Mouse (Mus musculus): Measurements from ENCODE around the gene 1700016C15Rik.

The 1700016C15Rik gene

GRCm38 (mm10) chr1:177716448-177716847 lies 13.2 kb upstream of the 1700016C15Rik start:
- in situ Hi-C loops (cut with MseI, MboI), result no loop called here

GRCm38 (mm10) chr1:177717057-177717835 lies 12.4 kb upstream of the 1700016C15Rik start:
- in situ Hi-C loops (cut with MseI, MboI), result no loop called here

- in situ Hi-C loops (cut with MseI, MboI), result no loop called here
These were observed 11.1 kb upstream of the 1700016C15Rik start for GRCm38 (mm10) chr1:177718340-177719028.

GRCm38 (mm10) chr1:177719029-177719427 lies 10.6 kb upstream of the 1700016C15Rik start:
- in situ Hi-C loops (cut with MseI, MboI), result no loop called here

- in situ Hi-C loops (cut with MseI, MboI), result no loop called here
These were observed 5.8 kb upstream of the 1700016C15Rik start for GRCm38 (mm10) chr1:177723786-177724185.

- in situ Hi-C loops (cut with MseI, MboI), result no loop called here
These were observed 2.7 kb upstream of the 1700016C15Rik start for GRCm38 (mm10) chr1:177726870-177727269.

- in situ Hi-C loops (cut with MseI, MboI), result no loop called here
These were observed 1.6 kb upstream of the 1700016C15Rik start for GRCm38 (mm10) chr1:177727883-177728525.

GRCm38 (mm10) chr1:177731973-177732372 lies 2.4 kb downstream of the 1700016C15Rik start:
- in situ Hi-C loops (cut with MseI, MboI), result no loop called here

- in situ Hi-C loops (cut with MseI, MboI), result no loop called here
These were observed 8.0 kb downstream of the 1700016C15Rik start for GRCm38 (mm10) chr1:177737505-177738105.

GRCm38 (mm10) chr1:177740707-177741106 lies 11.1 kb downstream of the 1700016C15Rik start:
- in situ Hi-C loops (cut with MseI, MboI), result no loop called here

- in situ Hi-C loops (cut with MseI, MboI), result no loop called here
These were observed 12.5 kb downstream of the 1700016C15Rik start for GRCm38 (mm10) chr1:177742119-177742518.

GRCm38 (mm10) chr1:177744521-177745325 lies 15.1 kb downstream of the 1700016C15Rik start:
- in situ Hi-C loops (cut with MseI, MboI), result no loop called here

GRCm38 (mm10) chr1:177747869-177748540 lies 18.4 kb downstream of the 1700016C15Rik start:
- in situ Hi-C loops (cut with MseI, MboI), result no loop called here

- in situ Hi-C loops (cut with MseI, MboI), result no loop called here
These were observed 23.9 kb downstream of the 1700016C15Rik start for GRCm38 (mm10) chr1:177753496-177753895.

GRCm38 (mm10) chr1:177757249-177757648 lies 27.6 kb downstream of the 1700016C15Rik start:
- in situ Hi-C loops (cut with MseI, MboI), result no loop called here

- in situ Hi-C loops (cut with MseI, MboI), result no loop called here
These were observed 39.3 kb downstream of the 1700016C15Rik start for GRCm38 (mm10) chr1:177768931-177769330.

GRCm38 (mm10) chr1:177777397-177777796 lies 47.8 kb downstream of the 1700016C15Rik start:
- in situ Hi-C loops (cut with MseI, MboI), result no loop called here

GRCm38 (mm10) chr1:177792835-177793234 lies 63.2 kb downstream of the 1700016C15Rik start:
- in situ Hi-C loops (cut with MseI, MboI), result no loop called here

GRCm38 (mm10) chr1:177794866-177795265 lies 65.3 kb downstream of the 1700016C15Rik start:
- in situ Hi-C loops (cut with MseI, MboI), result no loop called here

GRCm38 (mm10) chr1:177795421-177796192 lies 66.0 kb downstream of the 1700016C15Rik start:
- in situ Hi-C loops (cut with MseI, MboI), result no loop called here
